ENCODE assay signal across 8 mouse cellular contexts in genomic region chr7:126696886-126697285, GRCm38 (mm10). TPM values are rescaled to one million over a fixed set of nuclear protein-coding genes. Genes with fewer than 3 reads are reported as not detected.
DNase-seq lines count a peak whose midpoint lies in the region; ATAC-seq and TF ChIP-seq lines count a peak whose summit lies in the region.

No protein-coding gene starts in this region.

- peaks cover 6% of the 10 kb centered on the region for H3K36me3 ChIP-seq in heart, embryonic 16.5 days (ENCODE audit: control insufficient read depth, insufficient read depth)
- H3K36me3 ChIP-seq in MEL (ENCODE audit: control insufficient read depth in 1 of 2, insufficient read depth in 2 of 2, low read length in 2 of 2), result peaks cover 0 to 22% of the 10 kb centered on the region in 2 experiments; a peak in 2 of 4 replicates
- peaks cover 33% of the 10 kb centered on the region for H3K36me3 ChIP-seq in hindbrain, embryonic 13.5 days
- H3K36me3 ChIP-seq in midbrain, embryonic 12.5 days, result peaks cover 25% of the 10 kb centered on the region

- H3K9ac ChIP-seq in heart, embryonic 16.5 days (ENCODE audit: low read length), result no peak overlapping the region; the same call in 1 of the 2 replicates
- peak overlapping the region; percentile 81 for H3K9ac ChIP-seq in MEL (ENCODE audit: control insufficient read depth, low read depth, low read length, poor library complexity, severe bottlenecking)
- peak overlapping the region; percentile 85 for H3K9ac ChIP-seq in hindbrain, embryonic 13.5 days
- H3K9ac ChIP-seq in midbrain, embryonic 12.5 days (replicated peaks), result peak overlapping the region; percentile 84

- no peak for TF ChIP-seq RAD21 in MEL (IDR thresholded peaks at IDR 0.05; ENCODE audit: low read depth, low read length)

- peaks cover 27% of the 10 kb centered on the region for H3K79me2 ChIP-seq in MEL (ENCODE audit: control insufficient read depth, insufficient read depth, low read length, poor library complexity)

- 72% methylated on average over 3 of the region's 3 CpGs for WGBS in heart, embryonic 16.5 days
- 70% methylated on average over 3 of the region's 3 CpGs for WGBS in hindbrain, embryonic 13.5 days
- whole genome bisulfite sequencing in midbrain, embryonic 12.5 days, result 75% methylated on average over 3 of the region's 3 CpGs

- TF ChIP-seq CTCF in MEL (IDR thresholded peaks at IDR 0.05 in 2 of 3, conservative IDR thresholded peaks at IDR 0.05 in 1 of 3; ENCODE audit: control insufficient read depth in 1 of 3, insufficient read depth in 1 of 3, low read depth in 2 of 3, low read length in 3 of 3, poor library complexity in 1 of 3, severe bottlenecking in 1 of 3), result no peak

- H3K4me2 ChIP-seq in heart, embryonic 16.5 days (ENCODE audit: low read depth, low read length), result peak overlapping the region; percentile 89
- H3K4me2 ChIP-seq in hindbrain, embryonic 13.5 days, result peak overlapping the region; percentile 96
- H3K4me2 ChIP-seq in midbrain, embryonic 12.5 days (replicated peaks), result peak overlapping the region; percentile 88

- no peak for DNase-seq in heart, postnatal 10 days
- no peak for DNase-seq in MEL (ENCODE audit: low read depth, low spot score)
- DNase-seq in frontal cortex, postnatal 25 days (ENCODE audit: low spot score in 2 of 2), result no peak
- no peak for DNase-seq in cerebellum, postnatal 25 days

- H3K4me3 ChIP-seq in heart, embryonic 16.5 days (ENCODE audit: low read length), result peak overlapping the region; percentile 86
- peak overlapping the region; percentile 65 to 83 for H3K4me3 ChIP-seq in MEL (ENCODE audit: control insufficient read depth in 1 of 2, insufficient read depth in 1 of 2, low read depth in 2 of 2, low read length in 2 of 2)
- peak overlapping the region; percentile 80 for H3K4me3 ChIP-seq in hindbrain, embryonic 13.5 days
- peak overlapping the region; percentile 80 for H3K4me3 ChIP-seq in midbrain, embryonic 12.5 days

- H3K4me1 ChIP-seq in heart, embryonic 16.5 days (ENCODE audit: control insufficient read depth, insufficient read depth, low read length), result peaks cover 29% of the 10 kb centered on the region
- peaks cover 3 to 22% of the 10 kb centered on the region in 2 experiments; a peak in 3 of 4 replicates for H3K4me1 ChIP-seq in MEL (ENCODE audit: control insufficient read depth in 1 of 2, insufficient read depth in 2 of 2, low read length in 2 of 2)
- peaks cover 66% of the 10 kb centered on the region for H3K4me1 ChIP-seq in hindbrain, embryonic 13.5 days (replicated peaks)
- H3K4me1 ChIP-seq in midbrain, embryonic 12.5 days, result peaks cover 36% of the 10 kb centered on the region

- no peak for TF ChIP-seq EP300 in MEL (IDR thresholded peaks at IDR 0.05; ENCODE audit: low read depth in 1 of 2, low read length in 2 of 2)

- H3K27ac ChIP-seq in heart, embryonic 16.5 days (ENCODE audit: low read length), result no peak overlapping the region
- no peak overlapping the region for H3K27ac ChIP-seq in MEL (ENCODE audit: control insufficient read depth, low read depth, low read length)
- H3K27ac ChIP-seq in hindbrain, embryonic 13.5 days, result no peak overlapping the region
- H3K27ac ChIP-seq in midbrain, embryonic 12.5 days (replicated peaks), result peak overlapping the region; percentile 46; the same call in 1 of the 2 replicates

- intact Hi-C loops in heart, postnatal 10 days (cut with DNase I), result loop anchor here (5.0 kb wide), 1 partner anchor 215 kb away; no protein-coding TSS in a partner anchor

- no peak for TF ChIP-seq POLR2A in MEL (IDR thresholded peaks at IDR 0.05; ENCODE audit: control insufficient read depth in 1 of 2, insufficient read depth in 1 of 2, low read depth in 1 of 2, low read length in 2 of 2, poor library complexity in 1 of 2)

- ATAC-seq in heart, embryonic 16.5 days (replicated peaks; ENCODE audit: extremely low read depth, insufficient read depth, low FRiP score), result no peak
- no peak for ATAC-seq in hindbrain, embryonic 13.5 days (ENCODE audit: low FRiP score)
- no peak for ATAC-seq in midbrain, embryonic 12.5 days (ENCODE audit: low FRiP score, low read depth)
- ATAC-seq in monocyte, adult 5-6 weeks (replicated peaks; ENCODE audit: insufficient number of reproducible peaks, low FRiP score, low TSS enrichment, poor library complexity, severe bottlenecking), result no peak

- H3K9me3 ChIP-seq in heart, embryonic 16.5 days (replicated peaks; ENCODE audit: control insufficient read depth, low read length), result no peaks in the 10 kb centered on the region
- H3K9me3 ChIP-seq in MEL (replicated peaks; ENCODE audit: insufficient read depth, low read length), result no peaks in the 10 kb centered on the region
- no peaks in the 10 kb centered on the region for H3K9me3 ChIP-seq in hindbrain, embryonic 13.5 days
- no peaks in the 10 kb centered on the region for H3K9me3 ChIP-seq in midbrain, embryonic 12.5 days

- H3K27me3 ChIP-seq in heart, embryonic 16.5 days (ENCODE audit: control insufficient read depth, insufficient read depth, low read length), result no peaks in the 10 kb centered on the region
- H3K27me3 ChIP-seq in MEL (ENCODE audit: control insufficient read depth in 1 of 2, insufficient read depth in 2 of 2, low read length in 2 of 2), result no peaks in the 10 kb centered on the region
- H3K27me3 ChIP-seq in hindbrain, embryonic 13.5 days, result no peaks in the 10 kb centered on the region
- H3K27me3 ChIP-seq in midbrain, embryonic 12.5 days, result no peaks in the 10 kb centered on the region; the same call in 1 of the 2 replicates

TF ChIP-seq in MEL, 35 proteins besides CTCF, POLR2A, EP300 and RAD21 (continues in another document):
- TF ChIP-seq GABPA (IDR thresholded peaks at IDR 0.05; ENCODE audit: low read depth, low read length), result no peak
- no peak for TF ChIP-seq NRF1 (IDR thresholded peaks at IDR 0.05; ENCODE audit: insufficient read depth, low read depth, low read length, poor library complexity, severe bottlenecking)
- TF ChIP-seq POLR2AphosphoS2 (IDR thresholded peaks at IDR 0.05; ENCODE audit: low read length), result no peak
- TF ChIP-seq MEF2A (IDR thresholded peaks at IDR 0.05; ENCODE audit: extremely low read depth, insufficient replicate concordance, low read depth, low read length, poor library complexity, severe bottlenecking), result no peak
- TF ChIP-seq HCFC1 (IDR thresholded peaks at IDR 0.05; ENCODE audit: low read depth, low read length), result no peak
- no peak for TF ChIP-seq USF1 (IDR thresholded peaks at IDR 0.05; ENCODE audit: low read depth, low read length)
- no peak for TF ChIP-seq ETS1 (IDR thresholded peaks at IDR 0.05; ENCODE audit: low read depth, low read length)

RNA-seq across cellular contexts. Expression of gene Slx1b, which starts 1.3 kb away (rescaled TPM):
- polyA plus RNA-seq in heart, embryonic 16.5 days (2015; fragmentation: Nextera tagmentation; extraction: Ambion mirVana), result 6.6 and 6.7 TPM in 2 replicates
- total RNA-seq in heart, postnatal 10 days (2021), result 1 to 10 TPM; 6.1 to 8.0 TPM
- 4.6 and 5.4 TPM in 2 replicates for total RNA-seq in MEL (2012; rRNA removed)
- 10 to 100 TPM in 1 of 2 experiments, not detected in 1; 10.2 TPM for polyA plus RNA-seq in MEL (2012; ENCODE audit: insufficient read depth in 1 of 2, insufficient read length in 2 of 2, low read depth in 1 of 2, low replicate concordance in 2 of 2, missing spikeins in 1 of 2)
- 20.9 and 22.2 TPM in 2 replicates for polyA plus RNA-seq in hindbrain, embryonic 13.5 days (2015; fragmentation: Nextera tagmentation; extraction: Ambion mirVana)
- polyA plus RNA-seq in midbrain, embryonic 12.5 days (2016; fragmentation: Nextera tagmentation; extraction: Ambion mirVana), result 16.6 and 19.1 TPM in 2 replicates
- 3.0 to 6.2 TPM (median 6.1 TPM) in 3 replicates for total RNA-seq in monocyte, adult 5-6 weeks (2017)

RNA-seq across cellular contexts. Expression of gene Bola2, which starts 1.7 kb away (rescaled TPM):
- 75.4 and 85.6 TPM in 2 replicates for polyA plus RNA-seq in heart, embryonic 16.5 days (2015; fragmentation: Nextera tagmentation; extraction: Ambion mirVana)
- total RNA-seq in heart, postnatal 10 days (2021), result 10 to 100 TPM; 50.7 to 59.8 TPM
- total RNA-seq in MEL (2012; rRNA removed), result 138 and 163 TPM in 2 replicates
- 100 to 1,000 TPM in 1 of 2 experiments, not detected in 1; 436 TPM for polyA plus RNA-seq in MEL (2012; ENCODE audit: insufficient read depth in 1 of 2, insufficient read length in 2 of 2, low read depth in 1 of 2, low replicate concordance in 2 of 2, missing spikeins in 1 of 2)
- 149 and 154 TPM in 2 replicates for polyA plus RNA-seq in hindbrain, embryonic 13.5 days (2015; fragmentation: Nextera tagmentation; extraction: Ambion mirVana)
- 151 TPM in 2 replicates for polyA plus RNA-seq in midbrain, embryonic 12.5 days (2016; fragmentation: Nextera tagmentation; extraction: Ambion mirVana)
- total RNA-seq in monocyte, adult 5-6 weeks (2017), result 68.4 to 80.5 TPM (median 78.3 TPM) in 3 replicates

RNA-seq across cellular contexts. Expression of gene Coro1a, which starts 10.7 kb away (rescaled TPM):
- polyA plus RNA-seq in heart, embryonic 16.5 days (2015; fragmentation: Nextera tagmentation; extraction: Ambion mirVana), result 57.7 and 131 TPM in 2 replicates
- 10 to 100 TPM; 12.7 to 14.6 TPM for total RNA-seq in heart, postnatal 10 days (2021)
- total RNA-seq in MEL (2012; rRNA removed), result 195 and 279 TPM in 2 replicates
- 100 to 1,000 TPM in 1 of 2 experiments, not detected in 1; 204 TPM for polyA plus RNA-seq in MEL (2012; ENCODE audit: insufficient read depth in 1 of 2, insufficient read length in 2 of 2, low read depth in 1 of 2, low replicate concordance in 2 of 2, missing spikeins in 1 of 2)
- 81.4 and 90.1 TPM in 2 replicates for polyA plus RNA-seq in hindbrain, embryonic 13.5 days (2015; fragmentation: Nextera tagmentation; extraction: Ambion mirVana)
- polyA plus RNA-seq in midbrain, embryonic 12.5 days (2016; fragmentation: Nextera tagmentation; extraction: Ambion mirVana), result 60.8 and 65.9 TPM in 2 replicates
- total RNA-seq in monocyte, adult 5-6 weeks (2017), result 1,450 to 2,051 TPM (median 1,984 TPM) in 3 replicates

RNA-seq across cellular contexts. Expression of gene Sult1a1, which starts 20.7 kb away (rescaled TPM):
- polyA plus RNA-seq in heart, embryonic 16.5 days (2015; fragmentation: Nextera tagmentation; extraction: Ambion mirVana), result 17.4 and 18.5 TPM in 2 replicates
- total RNA-seq in heart, postnatal 10 days (2021), result 10 to 100 TPM; 12.0 to 32.5 TPM
- total RNA-seq in MEL (2012; rRNA removed), result not detected in 2 replicates
- polyA plus RNA-seq in MEL (2012; ENCODE audit: insufficient read depth in 1 of 2, insufficient read length in 2 of 2, low read depth in 1 of 2, low replicate concordance in 2 of 2, missing spikeins in 1 of 2), result under 1 TPM in 1 of 2 experiments, not detected in 1; 0.36 TPM
- polyA plus RNA-seq in hindbrain, embryonic 13.5 days (2015; fragmentation: Nextera tagmentation; extraction: Ambion mirVana), result 1.4 and 1.6 TPM in 2 replicates
- polyA plus RNA-seq in midbrain, embryonic 12.5 days (2016; fragmentation: Nextera tagmentation; extraction: Ambion mirVana), result 0.45 and 1.1 TPM in 2 replicates
- total RNA-seq in monocyte, adult 5-6 weeks (2017), result 1.2 to 4.9 TPM in 2 of 3 replicates, not detected in the other

RNA-seq across cellular contexts. Expression of gene Sgf29, which starts 47.8 kb away (rescaled TPM):
- polyA plus RNA-seq in heart, embryonic 16.5 days (2015; fragmentation: Nextera tagmentation; extraction: Ambion mirVana), result 36.1 and 39.1 TPM in 2 replicates
- total RNA-seq in heart, postnatal 10 days (2021), result 10 to 100 TPM; 26.0 to 32.0 TPM
- total RNA-seq in MEL (2012; rRNA removed), result 56.1 and 81.7 TPM in 2 replicates
- 100 to 1,000 TPM in 1 of 2 experiments, not detected in 1; 117 TPM for polyA plus RNA-seq in MEL (2012; ENCODE audit: insufficient read depth in 1 of 2, insufficient read length in 2 of 2, low read depth in 1 of 2, low replicate concordance in 2 of 2, missing spikeins in 1 of 2)
- polyA plus RNA-seq in hindbrain, embryonic 13.5 days (2015; fragmentation: Nextera tagmentation; extraction: Ambion mirVana), result 53.4 and 56.5 TPM in 2 replicates
- polyA plus RNA-seq in midbrain, embryonic 12.5 days (2016; fragmentation: Nextera tagmentation; extraction: Ambion mirVana), result 44.1 and 46.4 TPM in 2 replicates
- 37.5 to 42.9 TPM (median 42.9 TPM) in 3 replicates for total RNA-seq in monocyte, adult 5-6 weeks (2017)
